In genomic region chr17:87502388-87503369, GRCm38 (mm10) we compare ENCODE assay signal across 8 mouse cellular contexts. TPM values are rescaled to one million over a fixed set of nuclear protein-coding genes. Genes with fewer than 3 reads are reported as not detected.
DNase-seq lines count a peak whose midpoint lies in the region; ATAC-seq lines count a peak whose summit lies in the region.

No protein-coding gene starts in this region.

- no peak overlapping the region for H3K4me3 ChIP-seq in neural tube, embryonic 11.5 days (ENCODE audit: low read depth, low read length)
- no peak overlapping the region for H3K4me3 ChIP-seq in limb, embryonic 15.5 days

- 0 out of 2 replicates have a peak, but pooled peaks cover 5% of the 10 kb centered on the region for H3K4me1 ChIP-seq in neural tube, embryonic 11.5 days (ENCODE audit: control insufficient read depth, insufficient read depth, low read length)
- H3K4me1 ChIP-seq in limb, embryonic 15.5 days: peaks cover 24% of the 10 kb centered on the region

- peak; percentile 63; the same call in 1 of the 2 replicates for ATAC-seq in neural tube, embryonic 11.5 days (ENCODE audit: insufficient read depth, low FRiP score, low TSS enrichment)
- ATAC-seq in limb, embryonic 15.5 days (ENCODE audit: insufficient number of reproducible peaks, low FRiP score, low TSS enrichment, low read depth): no peak

- H3K4me2 ChIP-seq in neural tube, embryonic 11.5 days (ENCODE audit: low read depth): no peak overlapping the region
- H3K4me2 ChIP-seq in limb, embryonic 15.5 days: peak overlapping the region; percentile 5; the same call in 1 of the 2 replicates

- H3K27ac ChIP-seq in neural tube, embryonic 11.5 days (ENCODE audit: low read depth, low read length): no peak overlapping the region
- H3K27ac ChIP-seq in limb, embryonic 15.5 days: peak overlapping the region; percentile 81

- H3K27me3 ChIP-seq in neural tube, embryonic 11.5 days (ENCODE audit: control insufficient read depth, insufficient read depth, low read length): no peaks in the 10 kb centered on the region
- 0 out of 2 replicates have a peak, but pooled peaks cover 6% of the 10 kb centered on the region for H3K27me3 ChIP-seq in limb, embryonic 15.5 days

- WGBS in neural tube, embryonic 11.5 days: 28% methylated on average over 12 of the region's 14 CpGs
- WGBS in limb, embryonic 15.5 days: 14% methylated on average over 12 of the region's 14 CpGs

- intact Hi-C loops in left cerebral cortex, postnatal 36 days (cut with DNase I): loop anchor here (5.0 kb wide), 1 partner anchor 55 kb away; the partner anchor contains the start of gene Calm2

- peak; percentile 12 for DNase-seq in embryo, embryonic 9.5 days (ENCODE audit: extremely low spot score)
- no peak for DNase-seq in embryo, embryonic 11 days
- peak; percentile 19 for DNase-seq in neural tube, embryonic 11.5 days (ENCODE audit: low spot score)
- DNase-seq in neural tube, embryonic 10.5 days (ENCODE audit: extremely low spot score, low spot score): no peak
- peak; percentile 17 to 29 for DNase-seq in thymus, postnatal 36 days
- no peak for DNase-seq in left cerebral cortex, postnatal 36 days (ENCODE audit: low spot score in 2 of 2)
- DNase-seq in cerebellum, adult 18-20 months: no peak

- no peak overlapping the region for H3K9ac ChIP-seq in neural tube, embryonic 11.5 days (ENCODE audit: low read length)
- H3K9ac ChIP-seq in limb, embryonic 15.5 days: no peak overlapping the region

- no peaks in the 10 kb centered on the region for H3K36me3 ChIP-seq in neural tube, embryonic 11.5 days (ENCODE audit: control insufficient read depth, insufficient read depth, low read length)
- H3K36me3 ChIP-seq in limb, embryonic 15.5 days: no peaks in the 10 kb centered on the region

- no peaks in the 10 kb centered on the region for H3K9me3 ChIP-seq in neural tube, embryonic 11.5 days (ENCODE audit: control insufficient read depth, low read length)
- no peaks in the 10 kb centered on the region for H3K9me3 ChIP-seq in limb, embryonic 15.5 days

RNA-seq across cellular contexts. Expression of gene Calm2, which starts 55.9 kb away (rescaled TPM):
- 1,603 and 1,604 TPM in 2 replicates for polyA plus RNA-seq in neural tube, embryonic 11.5 days (2014; fragmentation: Nextera tagmentation; extraction: Ambion mirVana)
- 938 and 964 TPM in 2 replicates for polyA plus RNA-seq in limb, embryonic 15.5 days (2015; fragmentation: Nextera tagmentation; extraction: Ambion mirVana)
- 1,000 to 10,000 TPM; 2,128 to 2,274 TPM for total RNA-seq in left cerebral cortex, postnatal 36 days (2021)

Comparison
In these comparisons a context has a peak if more than half of its experiments do, and no peak if none do; other contexts are left out.
1. DNase-seq: peak in embryo, embryonic 9.5 days (single experiment), neural tube, embryonic 11.5 days (single experiment) and thymus, postnatal 36 days (2 of 2); none in embryo, embryonic 11 days (single experiment), neural tube, embryonic 10.5 days (single experiment), left cerebral cortex, postnatal 36 days (0 of 2) and cerebellum, adult 18-20 months (0 of 2).